Mouse (Mus musculus) lung, adult 2 months (tissue): ENCODE measurements around the gene Gnb1.

Experiments
- CTCF ChIP-seq: fragments of 200-500 bp; IDR thresholded peaks from 2 replicates; pipeline ENCODE4 v1.5.1; 2011; ENCODE audit warnings: mild to moderate bottlenecking, low read length, control low read depth; ENCODE audit not compliant: insufficient read depth
- POLR2A ChIP-seq: fragments of 200-500 bp; IDR thresholded peaks from 2 replicates; pipeline ENCODE4 v1.6.1; 2011; ENCODE audit warnings: low read depth, mild to moderate bottlenecking, control low read depth, low read length, borderline replicate concordance; ENCODE audit errors: extremely low read depth

GRCm38 (mm10) chr4:155601997-155602456 is 110.9 kb downstream of the Gnb1 start:
- TF ChIP-seq CTCF (no peak), POLR2A (no peak)
